Mouse (Mus musculus) G1E (cell line): Measurements from ENCODE around the gene 1700034I23Rik.
"Not testable (repeated sequence)": the region's sequence is repeated elsewhere in the genome, so short reads cannot be mapped to it uniquely, and the experiment has no call there.

Experiments used
- CTCF ChIP-seq: IDR thresholded peaks from 2 replicates; pipeline ENCODE4 v1.5.1; 2012; ENCODE audit warnings: low read depth, low read length, inconsistent platforms, mixed read lengths
- GATA1 ChIP-seq: IDR thresholded peaks from 2 replicates; pipeline ENCODE4 v1.6.1; 2012; ENCODE audit warnings: borderline replicate concordance, low read length, inconsistent platforms, mixed read lengths
- GATA2 ChIP-seq: IDR thresholded peaks from 2 replicates; pipeline ENCODE4 v1.6.1; 2012; ENCODE audit warnings: low read depth, low read length, inconsistent platforms, borderline replicate concordance
- POLR2AphosphoS5 ChIP-seq: IDR thresholded peaks from 2 replicates; pipeline ENCODE4 v1.6.1; 2012; ENCODE audit warnings: low read depth, low read length, inconsistent platforms; ENCODE audit not compliant: insufficient replicate concordance
- TAL1 ChIP-seq: conservative IDR thresholded peaks from 2 replicates; pipeline ENCODE4 v1.6.1; 2012; ENCODE audit warnings: low read depth, low read length, inconsistent platforms, mixed read lengths

DNA sequence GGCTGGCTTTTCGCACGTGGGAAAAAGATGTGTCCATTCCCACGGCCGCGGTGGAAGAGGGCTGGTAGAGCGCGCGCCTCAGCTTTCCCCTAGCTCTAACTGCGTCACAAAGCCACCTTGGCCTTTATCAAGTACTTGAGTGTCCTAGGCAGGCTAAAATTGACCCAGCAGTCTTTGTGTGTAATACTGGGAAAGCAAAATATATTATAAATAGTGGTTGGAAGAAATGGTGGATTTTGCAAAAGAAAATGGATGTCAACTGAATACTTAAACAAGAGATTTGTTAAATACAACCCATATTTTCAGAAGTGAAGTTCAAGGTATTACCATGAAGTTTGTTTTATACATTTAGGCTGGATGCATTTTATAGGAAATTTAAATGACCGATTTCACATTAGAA is at the start of gene 1700034I23Rik:
- not testable (repeated sequence) for TF ChIP-seq TAL1, CTCF, GATA1, GATA2, POLR2AphosphoS5
